Mouse (Mus musculus) olfactory bulb, adult 2 months (tissue): ENCODE data around the gene Mphosph9. TPM values are rescaled to one million over a fixed set of nuclear protein-coding genes. Genes with fewer than 3 reads are reported as not detected.
A peak's percentile ranks its signal among the peaks of the same experiment; 100 is the strongest.
"Not testable (repeated sequence)": the region's sequence is repeated elsewhere in the genome, so short reads cannot be mapped to it uniquely, and the experiment has no call there.

Experiments used
- H3K27ac ChIP-seq: fragments of 200-500 bp; 2 replicates; pipeline ENCODE4 v1.5.1; 2012; ENCODE audit warnings: low read depth, low read length; ENCODE audit not compliant: insufficient read depth
- H3K4me1 ChIP-seq: fragments of 200-500 bp; 2 replicates; pipeline ENCODE4 v1.6.1; 2012; ENCODE audit warnings: low read length; ENCODE audit not compliant: control insufficient read depth, insufficient read depth
- H3K4me3 ChIP-seq: fragments of 200-500 bp; 2 replicates; pipeline ENCODE4 v1.5.1; 2012; ENCODE audit warnings: mild to moderate bottlenecking, low read depth, low read length, moderate library complexity; ENCODE audit not compliant: insufficient read depth
- CTCF ChIP-seq: fragments of 200-500 bp; IDR thresholded peaks from 2 replicates; pipeline ENCODE4 v1.5.1; 2012; ENCODE audit warnings: low read depth, mild to moderate bottlenecking, low read length, moderate library complexity; ENCODE audit not compliant: insufficient read depth
- POLR2A ChIP-seq: fragments of 200-500 bp; IDR thresholded peaks from 2 replicates; pipeline ENCODE4 v1.6.1; 2012; ENCODE audit warnings: mild to moderate bottlenecking, low read depth, low read length, moderate library complexity; ENCODE audit not compliant: insufficient read depth
- WGBS: fragments of 180-500 bp; shearing (Covaris S2); methylation state at CpG from one replicate; pipeline ENCODE4 v1.1.7; 2018; 5-methylcytosine and 5-hydroxymethylcytosine counted together
- polyA plus RNA-seq: library from polyadenylated mRNA; stranded (reverse); fragments of >200 nt; gene quantifications from 2 replicates; pipeline ENCODE4 v1.2.4, GENCODE M21; 2012; ENCODE audit warnings: low replicate concordance; ENCODE audit not compliant: missing spikeins, insufficient read depth, insufficient read length

Mphosph9 gene
- polyA plus RNA-seq, 1 experiment: not detected

DNA sequence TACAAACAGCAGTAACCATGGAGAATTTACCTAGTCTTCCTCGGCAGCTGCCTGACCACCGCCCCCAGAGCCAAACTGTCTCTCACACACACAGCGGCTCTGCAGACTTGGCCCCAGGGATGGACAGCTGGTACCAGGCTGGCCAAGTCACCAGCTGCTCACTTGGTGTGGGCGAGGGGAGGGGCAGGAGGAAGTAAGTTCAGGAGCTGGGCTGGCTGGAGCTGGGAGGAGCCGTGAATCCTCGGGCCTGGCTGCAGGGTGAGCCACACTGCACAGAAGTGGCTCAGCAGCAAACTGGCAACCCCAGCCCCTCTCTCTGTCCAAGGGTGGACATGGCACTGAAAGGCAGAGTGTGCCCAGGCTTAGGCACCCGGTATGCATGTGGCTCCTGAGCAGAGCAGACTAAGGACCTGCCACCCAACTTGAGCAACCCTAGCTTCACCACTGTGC is 23.4 kb upstream of the Mphosph9 start:
- Histone ChIP-seq H3K4me3 (no peak overlapping the region), H3K4me1 (peaks cover 28% of the 10 kb centered on the region), H3K27ac (peak overlapping the region; percentile 90)
- TF ChIP-seq POLR2A: no peak
- peak; percentile 12; the same call in 1 of the 2 replicates for TF ChIP-seq CTCF
- 33% methylated on average over 7 of the region's 7 CpGs for WGBS

DNA sequence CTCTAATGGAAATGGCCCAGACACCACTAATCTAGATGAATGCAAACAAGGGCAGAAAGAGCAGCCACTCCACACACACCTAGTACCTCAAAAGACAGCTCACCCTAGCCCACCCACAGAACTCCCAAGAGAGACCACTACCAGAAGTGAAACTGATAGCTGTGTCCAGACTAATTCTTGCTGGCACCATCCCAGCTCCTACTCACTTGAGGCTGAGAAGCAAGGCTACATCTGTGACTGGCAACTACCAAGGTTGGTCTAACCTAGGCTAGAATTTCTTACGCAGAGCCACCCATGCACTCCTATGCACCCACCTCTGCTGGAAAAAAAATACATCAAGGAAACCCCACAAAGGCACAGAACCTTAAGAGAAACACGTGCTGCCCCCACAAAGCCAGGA is 22.6 kb upstream of the Mphosph9 start:
- peaks cover 28% of the 10 kb centered on the region for H3K4me1 ChIP-seq
- H3K27ac ChIP-seq: peak overlapping the region; percentile 90; the same call in 1 of the 2 replicates
- no peak overlapping the region for H3K4me3 ChIP-seq
- 54% methylated on average over 2 of the region's 2 CpGs for WGBS
- TF ChIP-seq POLR2A: no peak
- TF ChIP-seq CTCF: no peak

DNA sequence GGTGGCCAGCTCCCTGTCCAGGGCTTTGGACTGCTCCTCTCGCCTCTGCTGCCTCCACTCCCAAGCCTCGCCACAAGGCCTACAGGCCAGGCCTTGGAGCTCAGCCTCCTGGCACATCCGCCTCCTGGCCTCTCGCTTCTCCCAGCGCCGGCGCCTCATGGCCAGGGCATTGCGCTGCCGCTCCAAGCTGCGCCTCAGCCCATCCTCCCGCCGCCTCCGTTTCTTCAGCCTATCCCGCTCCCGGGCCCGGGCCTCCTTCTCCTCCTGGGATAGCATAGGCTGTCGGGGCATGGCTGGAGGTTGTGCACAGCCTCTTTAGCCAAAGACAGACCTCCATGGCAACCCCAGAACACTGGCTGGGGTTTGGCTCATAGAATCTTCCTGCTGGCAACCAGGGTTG is 21.4 kb upstream of the Mphosph9 start:
- no peak overlapping the region for H3K27ac ChIP-seq
- peaks cover 28% of the 10 kb centered on the region for H3K4me1 ChIP-seq
- no peak overlapping the region for H3K4me3 ChIP-seq
- 67% methylated on average over 17 of the region's 17 CpGs for WGBS
- TF ChIP-seq POLR2A (no peak), CTCF (no peak)

DNA sequence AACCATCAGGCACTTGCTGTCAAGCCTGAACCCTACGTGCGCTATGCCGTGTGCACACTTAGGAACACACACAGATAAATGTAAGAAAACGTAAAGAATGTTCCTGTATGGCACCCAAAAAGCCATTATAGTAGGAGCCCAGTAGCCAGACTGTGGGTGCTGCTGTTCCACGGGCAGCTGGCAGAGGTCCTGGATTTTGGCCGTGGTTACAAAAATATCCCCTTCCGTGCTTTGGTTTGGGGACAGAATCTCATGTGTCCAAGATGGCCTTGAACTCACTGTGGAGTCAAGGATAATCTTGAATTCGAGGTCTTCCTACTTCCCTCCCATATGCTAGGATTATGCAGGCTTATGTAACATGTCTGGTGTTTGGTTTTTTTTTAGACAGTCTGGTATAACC is 15.1 kb upstream of the Mphosph9 start:
- peaks cover 16% of the 10 kb centered on the region for H3K4me1 ChIP-seq
- TF ChIP-seq POLR2A: no peak
- TF ChIP-seq CTCF: no peak
- H3K27ac ChIP-seq: no peak overlapping the region
- WGBS: 78% methylated on average over 8 of the region's 8 CpGs
- H3K4me3 ChIP-seq: no peak overlapping the region

DNA sequence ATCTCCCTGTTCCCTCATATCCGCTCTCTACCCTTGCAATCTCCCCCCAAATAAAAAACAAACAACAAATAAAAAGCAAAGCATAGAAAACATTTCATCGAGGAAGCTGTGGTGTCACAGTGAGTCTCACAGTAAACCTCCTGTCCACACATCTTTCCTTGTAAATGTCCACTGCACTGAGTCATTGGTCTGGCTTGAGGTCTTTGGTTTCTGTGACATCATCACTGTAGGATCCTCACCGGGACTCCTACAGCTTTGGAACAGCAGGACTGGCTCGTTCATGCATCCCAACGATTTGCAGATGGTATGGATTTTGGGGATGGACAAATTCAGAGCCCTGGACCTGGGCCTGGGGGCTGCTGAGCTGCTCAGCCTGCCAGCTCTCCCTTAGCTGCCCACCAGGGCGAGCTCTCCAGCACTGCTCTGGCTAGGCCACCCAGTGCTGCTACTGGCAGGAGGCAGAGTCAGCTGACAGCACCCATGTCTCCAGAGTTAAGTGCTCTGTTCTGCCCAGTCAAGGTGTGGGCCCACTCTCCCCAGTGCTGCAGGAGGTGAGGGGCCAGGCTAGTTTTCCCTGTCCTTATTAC is 14.1 kb upstream of the Mphosph9 start:
- peaks cover 18% of the 10 kb centered on the region for H3K4me1 ChIP-seq
- 70% methylated on average over 6 of the region's 6 CpGs for WGBS
- H3K27ac ChIP-seq, H3K4me3 ChIP-seq: not testable (repeated sequence)

DNA sequence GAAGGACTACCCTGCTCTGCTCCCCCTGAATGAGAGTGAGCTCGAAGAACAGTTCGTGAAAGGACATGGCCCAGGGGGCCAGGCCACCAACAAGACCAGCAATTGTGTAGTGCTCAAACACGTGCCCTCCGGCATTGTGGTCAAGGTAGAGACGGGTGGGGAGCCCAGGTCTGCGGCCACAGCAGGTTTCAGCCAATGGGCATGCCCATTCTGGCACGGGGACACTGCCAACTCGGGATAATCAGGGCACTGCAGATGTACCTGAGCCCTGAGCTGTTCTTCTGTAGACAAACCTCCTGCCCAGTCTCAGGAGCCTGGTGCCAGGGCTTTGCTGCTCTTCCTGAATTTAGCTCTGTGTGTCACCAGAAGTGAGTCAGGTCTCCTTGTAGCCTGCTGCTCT is 11.0 kb upstream of the Mphosph9 start:
- Histone ChIP-seq H3K27ac (peak overlapping the region; percentile 53), H3K4me3 (no peak overlapping the region), H3K4me1 (peaks cover 20% of the 10 kb centered on the region)
- 77% methylated on average over 8 of the region's 8 CpGs for WGBS
- TF ChIP-seq POLR2A (no peak), CTCF (no peak)

DNA sequence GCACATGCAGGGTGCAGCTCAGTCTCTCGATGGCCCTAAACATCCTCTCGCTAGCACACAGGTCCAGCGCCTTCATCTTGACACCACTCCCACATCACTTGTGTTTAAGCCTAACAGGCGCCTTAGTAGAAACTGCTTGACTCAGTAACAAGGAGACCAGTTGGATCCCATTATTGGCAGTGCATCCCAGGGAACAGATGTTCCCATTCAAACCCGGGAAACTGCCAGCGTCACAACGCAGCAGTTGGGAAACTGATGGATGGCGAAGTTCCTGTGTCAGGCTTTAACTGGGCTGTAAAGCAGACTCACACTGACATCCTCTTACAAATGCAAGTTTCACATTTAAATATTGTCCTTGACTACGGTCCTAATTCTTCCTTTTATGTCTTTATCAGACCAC is 10.1 kb upstream of the Mphosph9 start:
- Histone ChIP-seq H3K27ac (no peak overlapping the region; the same call in 1 of the 2 replicates), H3K4me1 (peaks cover 20% of the 10 kb centered on the region), H3K4me3 (no peak overlapping the region)
- 48% methylated on average over 9 of the region's 9 CpGs for WGBS
- TF ChIP-seq CTCF (no peak), POLR2A (no peak)

DNA sequence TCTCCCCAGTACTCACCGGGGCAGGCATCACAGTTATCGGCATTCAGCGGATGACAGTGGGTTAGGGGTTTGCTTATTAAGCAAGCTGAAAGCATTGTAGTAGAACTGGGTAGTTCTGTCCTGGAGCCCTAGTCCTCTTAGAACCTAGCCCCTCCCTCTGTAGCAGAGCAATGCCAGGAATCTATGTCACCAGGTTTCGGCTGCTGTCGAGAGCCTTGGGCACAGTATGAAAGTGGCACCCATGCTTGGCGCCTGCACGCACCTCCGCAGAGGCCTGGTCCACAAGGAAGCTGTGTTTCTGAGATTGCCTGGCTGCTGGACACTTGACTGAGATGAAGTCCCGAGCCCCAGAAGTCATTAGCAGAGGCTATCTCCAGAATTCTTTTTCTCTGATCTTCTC is 9.3 kb upstream of the Mphosph9 start:
- H3K27ac ChIP-seq: no peak overlapping the region
- H3K4me3 ChIP-seq: no peak overlapping the region
- H3K4me1 ChIP-seq: peaks cover 20% of the 10 kb centered on the region
- TF ChIP-seq POLR2A (no peak), CTCF (no peak)
- 85% methylated on average over 9 of the region's 9 CpGs for WGBS

DNA sequence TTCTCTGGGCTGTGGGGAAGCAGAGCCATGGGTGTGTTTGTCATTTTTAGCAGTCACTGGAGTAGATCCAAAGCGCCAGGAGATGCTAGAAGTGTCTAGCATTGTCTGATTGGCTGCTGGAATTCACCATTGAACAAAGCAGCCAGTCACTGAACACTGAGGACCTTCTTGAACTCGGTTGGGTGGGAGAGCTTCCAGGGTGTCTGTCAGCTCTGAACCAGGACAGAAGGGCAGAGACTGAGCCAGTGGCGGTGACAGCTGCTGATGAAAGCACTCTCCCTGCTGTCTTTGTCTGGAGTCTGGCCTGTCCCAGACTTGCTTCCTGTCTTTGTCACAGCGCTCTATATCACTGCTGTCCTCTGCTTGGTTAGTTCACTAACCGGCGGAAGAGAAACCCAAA is 6.6 kb upstream of the Mphosph9 start:
- H3K27ac ChIP-seq: peak overlapping the region; percentile 18
- 40% methylated on average over 6 of the region's 6 CpGs for WGBS
- TF ChIP-seq POLR2A (no peak), CTCF (no peak)
- peaks cover 16% of the 10 kb centered on the region for H3K4me1 ChIP-seq
- H3K4me3 ChIP-seq: no peak overlapping the region

DNA sequence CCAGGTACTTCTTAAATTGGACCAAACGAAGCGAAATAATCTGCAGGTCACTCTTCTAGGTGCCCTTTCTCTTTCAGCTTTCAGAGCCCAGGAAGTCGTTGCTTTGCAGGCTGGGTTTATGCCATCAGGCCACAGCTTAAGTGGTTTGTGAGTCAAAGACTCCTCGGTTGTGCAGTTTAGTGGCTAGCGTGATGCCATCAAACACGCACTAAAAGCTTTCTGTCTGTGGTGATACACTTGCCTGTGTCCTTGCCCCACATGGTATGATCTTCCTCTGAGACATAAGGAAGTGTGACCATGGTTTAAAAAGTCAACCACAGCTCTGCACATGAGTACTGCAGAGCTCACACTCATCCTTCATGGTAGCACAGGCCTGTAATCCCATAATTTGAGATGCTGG is 2.3 kb upstream of the Mphosph9 start:
- WGBS: 90% methylated on average over 6 of the region's 6 CpGs
- TF ChIP-seq CTCF (no peak), POLR2A (no peak)
- Histone ChIP-seq H3K4me3 (no peak overlapping the region), H3K27ac (no peak overlapping the region), H3K4me1 (peaks cover 8% of the 10 kb centered on the region)

DNA sequence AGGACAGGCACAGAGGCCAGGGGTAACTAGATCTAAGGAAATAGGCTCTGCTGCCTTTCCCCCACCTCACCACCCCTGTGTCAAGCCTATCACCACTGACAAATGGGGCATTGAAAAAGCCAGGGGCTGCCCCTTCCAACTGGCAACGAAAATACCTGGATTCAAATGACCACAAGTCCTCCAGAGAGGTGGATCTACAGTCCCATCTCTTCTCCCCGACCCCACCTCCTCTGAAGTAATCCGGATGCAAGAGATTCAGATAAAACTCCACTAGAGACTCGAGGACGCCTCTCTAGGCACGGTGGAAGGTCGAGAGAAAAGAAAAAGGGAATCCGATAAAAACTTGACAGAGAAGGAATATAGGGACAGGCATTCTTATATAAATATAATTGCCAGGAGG is 943 bp downstream of the Mphosph9 start:
- Histone ChIP-seq H3K4me3 (peak overlapping the region; percentile 86), H3K4me1 (peaks cover 6% of the 10 kb centered on the region), H3K27ac (no peak overlapping the region)
- 1% methylated on average over 8 of the region's 8 CpGs for WGBS
- TF ChIP-seq CTCF: no peak
- no peak for TF ChIP-seq POLR2A
